Mouse (Mus musculus) kidney, adult 9 months (tissue): Measurements from ENCODE around the gene Pnkd.

Experiments used
- DNase-seq: peaks from one replicate; pipeline ENCODE4 v3.0.0; 2022

Gene Pnkd

DNA sequence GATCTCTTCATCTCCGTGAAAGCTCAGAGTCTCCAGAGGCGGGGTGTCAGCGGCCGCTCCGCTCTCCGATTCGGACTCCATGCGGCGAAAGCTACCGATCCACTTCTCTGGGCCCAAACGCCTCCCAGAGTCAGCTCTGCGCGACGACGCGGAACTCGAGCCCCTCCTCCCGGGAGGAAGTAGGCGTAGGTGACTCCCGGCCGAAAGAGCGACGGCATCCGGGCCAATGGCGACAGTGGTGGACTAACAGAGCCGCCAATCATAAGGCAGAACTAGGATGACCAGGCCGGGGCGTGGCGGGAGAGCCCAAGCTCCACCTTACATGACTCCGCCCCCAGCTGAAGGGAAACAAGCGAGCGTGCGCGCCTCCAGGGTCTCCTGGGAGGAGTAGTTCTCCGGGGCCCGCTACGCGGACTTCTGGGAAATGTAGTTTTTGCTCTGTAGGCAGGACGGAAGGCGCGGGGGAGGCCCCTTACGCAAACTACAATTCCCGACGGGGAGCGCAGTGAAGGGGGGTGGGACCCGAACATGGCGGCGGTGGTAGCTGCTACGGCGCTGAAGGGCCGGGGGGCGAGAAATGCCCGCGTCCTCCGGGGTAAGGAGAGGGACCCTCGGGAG, at the start of gene Pnkd, which contains the start of gene Aamp:
TSS of gene Pnkd (plus strand) at position 388 of the 618 bp plus-strand sequence.
TSS of gene Aamp (minus strand) at position 196 of the 618 bp plus-strand sequence.
- peak; percentile 100 for DNase-seq

- peak; percentile 97 for DNase-seq
These were observed 48.7 kb upstream of the Pnkd start, which contains the start of gene Arpc2 for GRCm38 (mm10) chr1:74235938-74236589. Arpc2 (plus strand) TSS chr1:74236084.

GRCm38 (mm10) chr1:74236590-74237317, 48.0 kb upstream of the Pnkd start:
- DNase-seq: peak; percentile 48

- no peak for DNase-seq
These were observed 47.1 kb upstream of the Pnkd start for GRCm38 (mm10) chr1:74237671-74238070.

- DNase-seq: no peak
These were observed 46.6 kb upstream of the Pnkd start for GRCm38 (mm10) chr1:74238136-74238535.

GRCm38 (mm10) chr1:74239162-74239561, 45.6 kb upstream of the Pnkd start:
- DNase-seq: no peak

GRCm38 (mm10) chr1:74239618-74240017, 45.1 kb upstream of the Pnkd start:
- DNase-seq: no peak

GRCm38 (mm10) chr1:74240311-74240710, 44.4 kb upstream of the Pnkd start:
- no peak for DNase-seq

DNA sequence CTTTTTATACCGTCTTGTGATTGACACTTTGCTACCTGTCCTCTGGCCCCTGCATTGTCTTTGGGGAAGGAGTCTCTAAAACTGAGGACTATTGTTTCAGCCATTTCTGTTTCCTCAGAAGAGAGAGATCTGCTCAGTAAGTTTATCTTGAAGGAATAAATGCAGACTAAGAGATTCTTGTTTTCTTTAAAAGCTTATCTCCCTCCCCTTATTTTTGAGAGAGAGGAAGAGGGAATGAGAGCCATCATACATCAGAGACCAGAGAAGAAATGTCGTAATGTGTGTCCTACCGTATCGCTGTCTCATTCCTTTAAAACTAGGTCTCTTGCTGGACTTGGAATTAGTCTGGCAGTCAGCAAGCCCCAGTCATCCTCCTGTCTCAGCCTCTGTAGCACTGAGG, 43.9 kb upstream of the Pnkd start:
- DNase-seq: no peak

GRCm38 (mm10) chr1:74245525-74245924, 39.2 kb upstream of the Pnkd start:
- DNase-seq: no peak

DNA sequence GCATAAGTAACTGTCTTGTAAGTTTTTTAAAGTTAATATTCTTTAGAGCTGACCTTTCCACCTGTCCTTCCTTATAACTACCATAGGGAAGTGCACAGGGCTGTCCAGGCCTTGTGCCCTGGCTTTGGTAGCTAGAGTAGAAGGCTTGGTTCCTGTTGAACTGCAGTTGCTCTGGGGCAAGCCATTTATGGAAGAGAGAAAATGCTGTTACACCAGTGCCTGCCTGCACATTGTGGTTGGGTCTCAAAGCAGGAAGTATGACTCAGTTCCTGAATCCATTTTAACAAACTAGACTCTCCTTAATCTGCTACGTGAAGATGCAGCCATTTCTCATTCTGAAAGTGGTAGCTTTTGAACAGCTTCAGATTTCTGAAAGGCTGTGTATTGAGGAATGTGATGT, 35.9 kb upstream of the Pnkd start:
- DNase-seq: peak; percentile 73

DNA sequence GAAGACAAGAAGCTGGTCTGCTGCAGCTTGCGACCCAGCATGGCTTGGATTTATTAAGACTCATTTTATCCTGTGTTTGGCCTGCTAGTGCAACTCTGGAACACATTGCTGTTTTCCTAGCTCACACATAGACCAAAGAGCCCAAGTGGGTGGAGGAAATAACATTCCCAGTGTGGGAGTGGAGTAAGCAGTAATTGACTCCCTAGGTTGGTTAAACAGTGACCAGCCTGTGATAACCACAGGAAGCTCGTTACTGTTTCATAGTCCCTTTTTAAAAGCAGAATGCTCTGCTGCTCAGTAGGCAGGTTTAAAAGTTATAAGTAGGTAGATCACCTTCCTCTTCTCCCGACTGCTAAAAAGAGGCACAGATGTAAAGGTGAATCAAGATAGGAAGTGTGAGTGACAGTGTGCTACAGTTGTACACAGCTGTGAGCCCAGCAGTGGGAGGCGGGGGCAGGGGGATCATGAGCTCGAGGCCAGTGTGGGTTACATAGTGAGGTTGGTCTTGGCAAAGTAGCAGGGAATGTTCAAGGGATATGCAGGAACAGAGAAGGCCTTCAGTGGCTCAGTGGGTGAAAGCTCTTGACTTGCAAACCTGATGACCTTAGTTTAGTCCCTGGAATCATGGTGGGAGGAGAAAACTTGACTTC, 35.3 kb upstream of the Pnkd start:
- DNase-seq: peak; percentile 89

DNA sequence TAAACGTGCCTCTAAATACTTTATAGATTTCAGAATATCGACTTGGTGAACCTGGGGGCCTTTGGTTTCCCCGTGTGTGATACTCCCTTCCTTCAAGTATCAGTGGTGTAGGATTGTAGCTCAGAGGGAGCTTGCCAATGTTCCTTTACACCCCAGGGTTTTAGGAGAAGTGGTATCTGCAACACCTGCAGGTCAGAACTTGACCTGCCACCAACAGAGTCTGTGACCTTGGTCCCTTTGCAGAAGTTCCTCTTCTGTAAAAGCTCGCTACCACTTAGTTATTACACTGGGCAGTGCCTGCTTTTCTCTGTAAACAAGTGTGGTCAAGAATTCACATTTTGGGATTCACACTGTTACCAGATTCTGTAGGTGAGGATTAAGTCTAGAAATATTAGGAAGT, 34.6 kb upstream of the Pnkd start:
- no peak for DNase-seq

DNA sequence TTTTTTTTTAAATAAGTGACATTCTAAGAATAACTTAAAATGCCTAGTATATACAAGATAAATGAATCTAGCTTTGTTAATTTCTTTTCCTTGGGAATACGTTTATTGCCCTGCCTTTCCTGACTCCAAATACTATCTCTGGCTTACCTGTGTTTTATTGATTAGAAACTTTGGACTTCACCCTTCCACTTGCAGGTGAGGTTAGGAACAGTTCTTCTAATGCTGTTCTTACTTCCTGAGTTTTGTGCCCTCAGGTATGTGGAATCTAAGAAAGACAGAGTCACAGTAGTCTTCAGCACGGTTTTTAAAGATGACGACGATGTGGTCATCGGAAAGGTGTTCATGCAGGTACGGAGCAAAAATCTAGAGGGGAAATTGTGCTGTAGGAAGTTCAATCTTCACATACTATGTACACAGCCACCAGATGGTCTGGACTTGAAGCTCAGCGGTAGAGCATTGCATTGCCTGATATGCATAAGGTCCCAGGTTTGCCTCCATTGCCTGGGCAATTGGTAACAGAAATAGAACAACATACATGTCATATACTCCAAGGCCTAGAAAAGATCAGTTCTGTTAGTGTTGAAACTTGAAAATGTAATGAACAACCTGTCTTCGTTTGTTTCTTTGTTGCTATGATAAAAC, 28.9 kb upstream of the Pnkd start:
- no peak for DNase-seq

DNA sequence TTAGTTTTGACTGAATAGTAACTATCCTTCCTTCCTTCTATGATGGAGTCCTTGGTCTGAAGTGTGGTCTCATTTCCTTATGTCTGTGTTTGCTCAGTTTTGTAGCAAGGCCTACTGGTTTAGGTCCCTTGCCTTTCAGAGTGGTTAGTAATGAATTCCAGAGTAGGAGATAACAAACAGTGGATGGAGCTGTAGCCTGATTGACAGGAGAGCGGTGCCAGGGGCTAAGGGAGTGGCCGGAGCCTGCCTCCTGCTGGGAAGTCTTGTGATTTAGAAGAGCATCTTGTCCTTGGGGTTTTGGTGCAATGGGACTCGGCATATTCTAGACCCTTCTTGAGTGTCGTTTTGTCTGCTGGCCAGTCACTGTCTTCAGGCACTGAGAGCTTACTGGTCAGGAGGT, 27.9 kb upstream of the Pnkd start:
- no peak for DNase-seq

DNA sequence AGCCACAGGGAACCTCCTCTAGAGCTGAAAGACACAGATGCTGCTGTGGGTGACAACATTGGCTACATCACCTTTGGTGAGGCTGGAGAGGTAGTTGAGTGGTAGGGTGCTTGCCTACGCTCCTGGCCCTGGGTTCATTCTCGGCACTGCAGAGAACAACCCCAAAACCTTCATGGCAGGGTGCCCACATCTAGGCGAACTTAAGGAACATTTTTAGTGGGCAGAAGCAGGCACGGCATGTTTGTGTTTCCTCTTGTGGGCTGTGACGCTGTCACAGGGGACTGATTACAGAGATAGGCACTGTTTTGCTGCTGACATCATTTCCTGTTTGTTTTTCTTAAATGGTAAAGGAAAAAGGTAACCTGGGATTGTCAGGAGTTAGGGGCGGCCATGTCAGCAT, 22.2 kb upstream of the Pnkd start:
- no peak for DNase-seq

DNA sequence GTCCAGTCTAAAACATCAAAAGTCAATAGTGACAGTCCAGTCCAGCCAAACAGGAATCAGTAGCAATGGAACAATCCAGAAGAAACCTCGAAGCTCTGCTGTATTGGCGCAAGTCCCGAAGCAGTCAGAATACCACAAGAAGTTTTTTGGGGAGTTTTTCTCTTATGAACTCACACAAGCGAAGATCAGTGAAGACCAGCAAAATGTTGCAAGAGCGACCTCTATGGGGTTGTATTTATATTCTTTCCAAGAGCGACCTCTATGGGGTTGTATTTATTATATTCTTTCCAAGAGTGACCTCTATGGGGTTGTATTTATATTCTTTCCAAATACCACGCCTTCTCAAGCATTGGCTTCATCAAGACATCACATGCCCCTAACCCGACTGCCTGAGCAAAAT, 16.0 kb upstream of the Pnkd start:
- no peak for DNase-seq

DNA sequence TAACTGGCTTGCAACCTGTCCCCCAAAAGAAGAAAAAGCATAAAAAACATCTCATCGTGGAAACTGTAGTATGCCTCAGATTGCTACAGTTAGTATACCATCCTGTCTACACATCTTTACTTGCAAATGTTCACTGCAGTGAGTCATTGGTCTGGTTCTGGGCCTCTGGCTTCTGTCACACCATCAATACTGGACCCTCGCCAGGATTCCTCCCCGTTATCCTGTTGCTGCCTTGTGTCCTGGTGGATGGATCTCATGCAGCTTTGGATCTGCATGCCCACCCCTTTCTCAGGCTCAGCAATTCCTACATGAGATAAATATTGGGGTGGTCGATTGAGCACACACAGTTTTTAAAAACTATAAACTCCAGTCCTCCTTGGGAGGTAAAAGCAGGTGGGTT, 13.1 kb upstream of the Pnkd start:
- DNase-seq: no peak

DNA sequence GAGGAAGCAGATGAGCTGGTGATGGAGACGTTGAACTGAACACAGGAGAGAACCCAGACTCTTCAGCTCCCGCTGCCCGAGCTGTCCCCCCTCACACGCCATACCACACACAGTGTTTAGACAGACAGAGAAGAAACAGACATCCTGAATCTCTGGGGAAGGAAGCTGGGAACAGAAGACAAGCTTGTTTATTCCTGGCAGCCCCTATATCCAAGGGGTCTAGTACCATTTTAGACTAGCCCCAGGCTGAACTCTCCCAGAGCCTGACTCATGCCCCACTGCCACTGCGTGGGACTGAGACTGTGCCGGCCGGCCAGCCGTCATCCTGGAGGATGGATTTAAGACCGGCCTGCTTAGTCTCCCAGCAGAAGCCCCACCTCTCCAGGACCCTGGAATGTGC, 9.7 kb upstream of the Pnkd start:
- DNase-seq: no peak

- DNase-seq: no peak
These were observed 7.7 kb upstream of the Pnkd start for GRCm38 (mm10) chr1:74277041-74277440.

DNA sequence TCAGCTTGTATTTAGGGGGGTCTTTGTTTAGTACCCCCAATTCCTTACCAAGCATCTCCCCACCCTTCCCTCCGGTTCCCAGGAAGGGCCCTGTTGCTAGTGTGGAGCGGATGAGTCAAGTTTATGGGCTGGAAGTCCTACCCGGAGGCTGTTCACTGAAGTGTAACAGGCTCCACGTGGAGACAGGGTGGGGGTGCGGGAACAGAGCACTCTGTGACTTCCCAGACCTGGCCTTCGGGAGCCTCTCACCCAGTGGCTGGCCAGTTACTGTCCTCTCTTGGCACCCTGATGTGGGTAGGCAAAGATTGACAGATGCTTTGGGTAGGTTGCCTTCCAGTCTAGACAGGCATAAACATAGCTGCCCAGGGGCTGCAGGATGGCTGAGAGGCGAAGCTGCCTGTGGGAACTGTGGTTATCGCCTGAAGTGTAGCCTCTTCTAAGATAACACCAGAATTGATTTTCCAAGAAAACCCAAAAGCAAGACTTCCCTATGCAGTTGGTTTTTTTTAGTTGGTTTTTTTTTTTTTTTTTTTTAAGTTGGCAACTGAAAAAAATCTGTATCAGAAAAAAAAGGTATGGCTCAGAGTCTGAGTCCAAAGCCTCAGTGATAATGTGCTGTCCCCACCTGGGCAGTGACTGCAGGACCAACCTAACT, 6.7 kb upstream of the Pnkd start:
- peak; percentile 81 for DNase-seq

DNA sequence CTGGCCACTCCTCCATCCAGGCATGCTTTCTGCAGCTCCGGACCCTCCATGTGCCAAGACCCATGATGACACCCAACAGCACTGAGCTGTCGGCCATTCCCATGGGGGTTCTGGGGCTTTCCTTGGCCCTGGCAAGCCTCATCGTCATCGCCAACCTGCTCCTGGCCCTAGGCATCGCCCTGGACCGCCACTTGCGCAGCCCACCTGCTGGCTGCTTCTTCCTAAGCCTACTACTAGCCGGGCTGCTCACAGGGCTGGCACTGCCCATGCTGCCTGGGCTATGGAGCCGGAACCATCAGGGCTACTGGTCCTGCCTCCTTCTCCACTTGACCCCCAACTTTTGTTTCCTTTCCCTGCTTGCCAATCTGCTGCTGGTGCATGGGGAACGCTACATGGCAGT, 6.2 kb upstream of the Pnkd start, which contains the start of gene Gpbar1:
TSS of gene Gpbar1 (plus strand) at position 13 of the 400 bp plus-strand sequence.
- DNase-seq: no peak
